Mouse (Mus musculus): Measurements from ENCODE around the gene Rft1. TPM values are rescaled to one million over a fixed set of nuclear protein-coding genes. Genes with fewer than 3 reads are reported as not detected.

The Rft1 gene
- total RNA-seq, 1 experiment: 15.7 TPM

DNA sequence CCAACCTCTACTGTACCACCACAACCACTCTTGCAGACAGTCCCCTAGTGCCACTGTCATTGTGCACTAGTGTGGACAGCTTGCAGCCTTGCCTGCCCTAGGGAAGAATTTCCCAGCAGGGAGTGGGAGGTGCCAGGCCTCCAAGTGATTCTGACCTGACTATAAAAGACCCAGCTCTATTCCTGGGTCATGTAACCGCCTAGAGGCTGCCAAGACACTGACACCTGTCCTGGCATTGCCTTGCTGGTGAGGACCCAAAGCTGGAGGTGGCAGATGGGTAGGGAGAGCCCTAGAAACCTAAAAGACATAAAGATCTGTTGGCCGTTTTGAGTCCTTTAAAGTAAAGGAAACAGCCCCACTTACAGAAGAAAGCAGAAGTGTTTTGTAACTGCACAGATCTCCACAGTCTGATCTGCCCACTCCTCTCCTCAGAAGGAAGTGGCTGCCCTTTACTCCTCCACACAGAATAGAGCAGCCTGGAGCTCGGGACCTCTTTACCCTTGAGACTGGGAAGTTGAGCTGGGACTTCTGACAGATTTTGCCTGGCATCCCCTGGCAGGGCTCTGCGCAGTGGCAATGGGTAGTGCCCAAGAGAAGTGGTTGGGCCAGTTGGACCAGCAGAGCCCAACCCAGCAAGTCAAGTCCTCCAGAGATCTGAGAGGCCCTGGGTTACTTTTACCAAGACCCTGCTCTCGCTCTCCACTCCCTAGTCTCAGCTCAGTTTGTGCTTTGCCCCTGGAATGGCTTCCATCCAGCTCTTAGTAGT is 23.2 kb upstream of the Rft1 start:
- TF ChIP-seq ZC3H11A (IDR thresholded peaks at IDR 0.05; ENCODE audit: borderline replicate concordance, low read depth, low read length): no peak
- TF ChIP-seq ZNF384 (IDR thresholded peaks at IDR 0.05; ENCODE audit: low read depth, low read length): no peak
- TF ChIP-seq MAFK (IDR thresholded peaks at IDR 0.05; ENCODE audit: insufficient read depth, low read depth, low read length): no peak
- TF ChIP-seq CHD2 (IDR thresholded peaks at IDR 0.05; ENCODE audit: low read depth, low read length): no peak
- no peak for TF ChIP-seq HCFC1 (IDR thresholded peaks at IDR 0.05; ENCODE audit: borderline replicate concordance, insufficient read depth, low read length)
- H3K27ac ChIP-seq (ENCODE audit: insufficient read depth, low read depth, low read length, poor library complexity, severe bottlenecking): no peak overlapping the region
- no peak overlapping the region for H3K4me3 ChIP-seq (ENCODE audit: insufficient read depth in 1 of 2, low read depth in 1 of 2, low read length in 2 of 2, poor library complexity in 1 of 2, severe bottlenecking in 1 of 2)
- H3K4me1 ChIP-seq (ENCODE audit: control insufficient read depth in 2 of 2, insufficient read depth in 2 of 2, low read length in 2 of 2, poor library complexity in 1 of 2): peaks cover 0 to 14% of the 10 kb centered on the region in 2 experiments; a peak in 3 of 4 replicates
- no peak for DNase-seq (ENCODE audit: low read depth, low spot score)
- no peaks in the 10 kb centered on the region for H3K36me3 ChIP-seq (ENCODE audit: control insufficient read depth, insufficient read depth, low read length, poor library complexity, severe bottlenecking)
- in situ Hi-C loops (cut with MboI; ENCODE audit: low sequenced_read_pairs in 2 of 2, unreplicated experiment in 2 of 2): no loop called here
- H3K9me3 ChIP-seq (ENCODE audit: control insufficient read depth, insufficient read depth, low read depth, low read length): no peaks in the 10 kb centered on the region
- H3K9ac ChIP-seq (ENCODE audit: insufficient read depth, low read depth, low read length, poor library complexity, severe bottlenecking): no peak overlapping the region

DNA sequence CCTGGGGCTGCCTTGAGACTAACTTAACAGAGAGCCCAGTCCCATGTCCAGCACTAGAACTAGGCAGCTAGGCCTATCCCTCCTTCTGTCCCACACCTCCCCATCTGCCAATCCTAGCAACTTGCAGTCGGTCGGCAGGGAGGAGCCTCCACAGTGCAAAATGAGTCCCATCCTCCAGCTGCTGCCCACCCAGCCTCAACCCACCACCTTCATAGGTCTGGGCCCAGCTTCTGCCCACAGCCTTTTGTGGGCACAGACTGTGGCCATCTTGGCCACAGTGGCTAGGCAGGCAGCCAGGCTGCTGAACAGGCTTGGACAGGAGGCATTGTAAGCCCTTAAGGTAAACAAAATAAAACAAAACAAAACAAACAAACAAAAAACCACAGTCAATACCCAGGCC is 22.3 kb upstream of the Rft1 start:
- Histone ChIP-seq H3K4me1 (ENCODE audit: control insufficient read depth in 2 of 2, insufficient read depth in 2 of 2, low read length in 2 of 2, poor library complexity in 1 of 2) (peaks cover 0 to 14% of the 10 kb centered on the region in 2 experiments; a peak in 3 of 4 replicates), H3K4me3 (ENCODE audit: insufficient read depth in 1 of 2, low read depth in 1 of 2, low read length in 2 of 2, poor library complexity in 1 of 2, severe bottlenecking in 1 of 2) (no peak overlapping the region), H3K9ac (ENCODE audit: insufficient read depth, low read depth, low read length, poor library complexity, severe bottlenecking) (no peak overlapping the region), H3K27ac (ENCODE audit: insufficient read depth, low read depth, low read length, poor library complexity, severe bottlenecking) (no peak overlapping the region), H3K36me3 (ENCODE audit: control insufficient read depth, insufficient read depth, low read length, poor library complexity, severe bottlenecking) (no peaks in the 10 kb centered on the region), H3K9me3 (ENCODE audit: control insufficient read depth, insufficient read depth, low read depth, low read length) (no peaks in the 10 kb centered on the region)
- TF ChIP-seq HCFC1 (IDR thresholded peaks at IDR 0.05; ENCODE audit: borderline replicate concordance, insufficient read depth, low read length): no peak
- no peak for TF ChIP-seq MAFK (IDR thresholded peaks at IDR 0.05; ENCODE audit: insufficient read depth, low read depth, low read length)
- no peak for TF ChIP-seq ZNF384 (IDR thresholded peaks at IDR 0.05; ENCODE audit: low read depth, low read length)
- no peak for TF ChIP-seq CHD2 (IDR thresholded peaks at IDR 0.05; ENCODE audit: low read depth, low read length)
- TF ChIP-seq ZC3H11A (IDR thresholded peaks at IDR 0.05; ENCODE audit: borderline replicate concordance, low read depth, low read length): no peak
- in situ Hi-C loops (cut with MboI; ENCODE audit: low sequenced_read_pairs in 2 of 2, unreplicated experiment in 2 of 2): no loop called here
- DNase-seq (ENCODE audit: low read depth, low spot score): no peak

DNA sequence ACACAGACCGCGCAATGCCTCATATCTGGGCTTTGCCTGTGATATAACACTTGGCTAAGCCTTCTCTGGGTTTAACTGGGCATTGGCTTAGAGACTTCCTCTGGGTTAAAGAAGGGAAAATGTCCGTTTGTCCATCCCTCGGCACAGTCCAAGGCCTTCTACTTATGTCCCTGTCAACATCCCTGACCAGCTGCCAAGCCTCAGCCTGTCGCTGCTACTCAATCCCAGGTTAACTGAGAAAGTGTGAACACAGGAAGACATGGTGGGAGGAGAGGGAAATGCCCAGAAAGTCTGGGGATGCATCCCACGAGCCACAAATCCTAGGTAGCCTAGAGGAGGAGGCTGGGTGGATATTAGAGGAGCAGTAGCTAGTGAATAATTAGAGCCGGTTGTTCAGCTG is 20.5 kb upstream of the Rft1 start:
- Histone ChIP-seq H3K27ac (ENCODE audit: insufficient read depth, low read depth, low read length, poor library complexity, severe bottlenecking) (no peak overlapping the region), H3K9me3 (ENCODE audit: control insufficient read depth, insufficient read depth, low read depth, low read length) (no peaks in the 10 kb centered on the region), H3K4me3 (ENCODE audit: insufficient read depth in 1 of 2, low read depth in 1 of 2, low read length in 2 of 2, poor library complexity in 1 of 2, severe bottlenecking in 1 of 2) (no peak overlapping the region), H3K4me1 (ENCODE audit: control insufficient read depth in 2 of 2, insufficient read depth in 2 of 2, low read length in 2 of 2, poor library complexity in 1 of 2) (peaks cover 0 to 14% of the 10 kb centered on the region in 2 experiments; a peak in 3 of 4 replicates), H3K9ac (ENCODE audit: insufficient read depth, low read depth, low read length, poor library complexity, severe bottlenecking) (no peak overlapping the region), H3K36me3 (ENCODE audit: control insufficient read depth, insufficient read depth, low read length, poor library complexity, severe bottlenecking) (no peaks in the 10 kb centered on the region)
- TF ChIP-seq CHD2 (IDR thresholded peaks at IDR 0.05; ENCODE audit: low read depth, low read length) (no peak), MAFK (IDR thresholded peaks at IDR 0.05; ENCODE audit: insufficient read depth, low read depth, low read length) (no peak), ZNF384 (IDR thresholded peaks at IDR 0.05; ENCODE audit: low read depth, low read length) (no peak), ZC3H11A (IDR thresholded peaks at IDR 0.05; ENCODE audit: borderline replicate concordance, low read depth, low read length) (no peak), HCFC1 (IDR thresholded peaks at IDR 0.05; ENCODE audit: borderline replicate concordance, insufficient read depth, low read length) (no peak)
- in situ Hi-C loops (cut with MboI; ENCODE audit: low sequenced_read_pairs in 2 of 2, unreplicated experiment in 2 of 2): no loop called here
- no peak for DNase-seq (ENCODE audit: low read depth, low spot score)

DNA sequence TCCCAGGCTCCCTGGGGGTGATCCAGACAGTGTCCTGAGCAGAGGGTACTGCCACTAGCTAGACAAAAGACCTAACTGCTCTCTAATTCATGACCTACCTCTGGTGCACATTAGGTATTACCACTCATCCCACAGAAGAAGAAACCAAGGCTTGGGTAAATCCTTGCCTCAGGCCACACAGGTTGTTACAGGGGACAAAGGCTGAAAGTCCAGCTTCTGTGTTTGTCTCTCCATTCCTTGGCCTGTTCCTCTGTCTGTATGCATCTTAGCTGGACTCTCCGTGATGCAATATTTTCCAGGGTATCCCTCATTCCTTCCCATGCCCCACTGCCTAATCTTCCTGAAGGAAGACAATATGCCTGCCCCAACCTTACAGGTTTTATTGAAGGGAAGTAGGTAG is 19.7 kb upstream of the Rft1 start:
- in situ Hi-C loops (cut with MboI; ENCODE audit: low sequenced_read_pairs in 2 of 2, unreplicated experiment in 2 of 2): no loop called here
- DNase-seq (ENCODE audit: low read depth, low spot score): no peak
- H3K9me3 ChIP-seq (ENCODE audit: control insufficient read depth, insufficient read depth, low read depth, low read length): no peaks in the 10 kb centered on the region

More for the DNA sequence above, 19.7 kb upstream of the Rft1 start:
- Histone ChIP-seq H3K4me1 (ENCODE audit: control insufficient read depth in 2 of 2, insufficient read depth in 2 of 2, low read length in 2 of 2, poor library complexity in 1 of 2) (peaks cover 0 to 14% of the 10 kb centered on the region in 2 experiments; a peak in 2 of 4 replicates), H3K9ac (ENCODE audit: insufficient read depth, low read depth, low read length, poor library complexity, severe bottlenecking) (no peak overlapping the region), H3K27ac (ENCODE audit: insufficient read depth, low read depth, low read length, poor library complexity, severe bottlenecking) (no peak overlapping the region), H3K36me3 (ENCODE audit: control insufficient read depth, insufficient read depth, low read length, poor library complexity, severe bottlenecking) (no peaks in the 10 kb centered on the region), H3K4me3 (ENCODE audit: insufficient read depth in 1 of 2, low read depth in 1 of 2, low read length in 2 of 2, poor library complexity in 1 of 2, severe bottlenecking in 1 of 2) (no peak overlapping the region)
- TF ChIP-seq ZNF384 (IDR thresholded peaks at IDR 0.05; ENCODE audit: low read depth, low read length) (no peak), ZC3H11A (IDR thresholded peaks at IDR 0.05; ENCODE audit: borderline replicate concordance, low read depth, low read length) (no peak), MAFK (IDR thresholded peaks at IDR 0.05; ENCODE audit: insufficient read depth, low read depth, low read length) (no peak), HCFC1 (IDR thresholded peaks at IDR 0.05; ENCODE audit: borderline replicate concordance, insufficient read depth, low read length) (no peak), CHD2 (IDR thresholded peaks at IDR 0.05; ENCODE audit: low read depth, low read length) (no peak)

Data from ES-E14 (cell line).